Mouse (Mus musculus) MEL (cell line): ENCODE data around the gene Ppp2ca. TPM values are rescaled to one million over a fixed set of nuclear protein-coding genes. Genes with fewer than 3 reads are reported as not detected.
"Not testable (repeated sequence)": the region's sequence is repeated elsewhere in the genome, so short reads cannot be mapped to it uniquely, and the experiment has no call there.

Source experiments
- DNase-seq: peaks from one replicate; pipeline ENCODE4 v3.0.0; 2011; ENCODE audit warnings: low read depth, low spot score
- H3K27ac ChIP-seq: 2 replicates; pipeline ENCODE4 v1.5.1; 2012; ENCODE audit warnings: low read depth, mild to moderate bottlenecking, control low read depth, low read length, moderate library complexity; ENCODE audit not compliant: control insufficient read depth
- H3K27me3 ChIP-seq, 2 experiments: fragments of 150-350 bp in 1 of 2; sonication (generic) in 1 of 2; 2 replicates each; pipeline ENCODE4 v1.6.1; 2012; ENCODE audit warnings: low read length in 2 of 2, mild to moderate bottlenecking in 2 of 2, improper control_type of control experiment in 1 of 2, moderate library complexity in 1 of 2; ENCODE audit not compliant: insufficient read depth in 2 of 2, control insufficient read depth in 1 of 2
- H3K36me3 ChIP-seq, 2 experiments: 2 replicates each; pipeline ENCODE4 v1.6.1; 2012 to 2014; ENCODE audit warnings: low read length in 2 of 2, improper control_type of control experiment in 1 of 2, inconsistent platforms in 1 of 2, mild to moderate bottlenecking in 1 of 2; ENCODE audit not compliant: insufficient read depth in 2 of 2, control insufficient read depth in 1 of 2
- H3K4me1 ChIP-seq, 2 experiments: fragments of 150-350 bp in 1 of 2; sonication (generic) in 1 of 2; 2 replicates each; pipeline ENCODE4 v1.6.1; 2012; ENCODE audit warnings: low read length in 2 of 2, improper control_type of control experiment in 1 of 2, mild to moderate bottlenecking in 1 of 2; ENCODE audit not compliant: insufficient read depth in 2 of 2, control insufficient read depth in 1 of 2
- H3K4me3 ChIP-seq, 2 experiments: fragments of 150-350 bp in 1 of 2; sonication (generic) in 1 of 2; 2 replicates each; pipeline ENCODE4 v1.5.1; 2012; ENCODE audit warnings: low read depth in 2 of 2, low read length in 2 of 2, mild to moderate bottlenecking in 2 of 2, moderate library complexity in 2 of 2, control low read depth in 1 of 2, improper control_type of control experiment in 1 of 2; ENCODE audit not compliant: control insufficient read depth in 1 of 2, insufficient read depth in 1 of 2
- H3K79me2 ChIP-seq: 2 replicates; pipeline ENCODE4 v1.6.1; 2012; ENCODE audit warnings: mild to moderate bottlenecking, low read length, moderate library complexity; ENCODE audit not compliant: control insufficient read depth, poor library complexity, insufficient read depth
- H3K9ac ChIP-seq: 2 replicates; pipeline ENCODE4 v1.6.1; 2012; ENCODE audit warnings: low read depth, mild to moderate bottlenecking, control low read depth, low read length, moderate library complexity; ENCODE audit not compliant: control insufficient read depth, poor library complexity, severe bottlenecking
- H3K9me3 ChIP-seq: fragments of 150-350 bp; sonication (generic); replicated peaks from 2 replicates; pipeline ENCODE4 v1.6.1; 2012; ENCODE audit warnings: mild to moderate bottlenecking, low read length, improper control_type of control experiment, moderate library complexity; ENCODE audit not compliant: insufficient read depth
- CHD2 ChIP-seq: IDR thresholded peaks from 2 replicates; pipeline ENCODE4 v1.6.1; 2011; ENCODE audit warnings: low read length, improper control_type of control experiment
- CTCF ChIP-seq, 3 experiments: IDR thresholded peaks in 2 of 3; conservative IDR thresholded peaks in 1 of 3; 2 replicates each; pipeline ENCODE4 v1.5.1; 2011 to 2012; ENCODE audit warnings: low read length in 3 of 3, low read depth in 2 of 3, mild to moderate bottlenecking in 2 of 3, improper control_type of control experiment in 1 of 3, inconsistent platforms in 1 of 3, mixed read lengths in 1 of 3, moderate library complexity in 1 of 3; ENCODE audit not compliant: control insufficient read depth in 1 of 3, insufficient read depth in 1 of 3, poor library complexity in 1 of 3, severe bottlenecking in 1 of 3
- ELF1 ChIP-seq: IDR thresholded peaks from 2 replicates; pipeline ENCODE4 v1.6.1; 2014; ENCODE audit warnings: low read depth, mild to moderate bottlenecking, inconsistent platforms, low read length, improper control_type of control experiment, moderate library complexity
- ETS1 ChIP-seq: IDR thresholded peaks from 2 replicates; pipeline ENCODE4 v1.6.1; 2012; ENCODE audit warnings: low read depth, mild to moderate bottlenecking, inconsistent platforms, low read length, improper control_type of control experiment, moderate library complexity
- GABPA ChIP-seq: IDR thresholded peaks from 2 replicates; pipeline ENCODE4 v1.6.1; 2012; ENCODE audit warnings: low read depth, mild to moderate bottlenecking, inconsistent platforms, low read length, improper control_type of control experiment, moderate library complexity
- GATA1 ChIP-seq: IDR thresholded peaks from 2 replicates; pipeline ENCODE4 v1.6.1; 2011; ENCODE audit warnings: low read depth, low read length, improper control_type of control experiment
- HCFC1 ChIP-seq: IDR thresholded peaks from 2 replicates; pipeline ENCODE4 v1.6.1; 2012; ENCODE audit warnings: low read depth, mild to moderate bottlenecking, inconsistent platforms, low read length, improper control_type of control experiment, moderate library complexity
- JUND ChIP-seq: IDR thresholded peaks from 2 replicates; pipeline ENCODE4 v1.6.1; 2011; ENCODE audit warnings: low read depth, mild to moderate bottlenecking, improper control_type of control experiment, low read length
- KAT2A ChIP-seq: conservative IDR thresholded peaks from 2 replicates; pipeline ENCODE4 v1.6.1; 2012; ENCODE audit warnings: low read depth, low read length, improper control_type of control experiment, inconsistent platforms
- MAX ChIP-seq: IDR thresholded peaks from 2 replicates; pipeline ENCODE4 v1.6.1; 2011; ENCODE audit warnings: low read length, improper control_type of control experiment
- MAZ ChIP-seq: IDR thresholded peaks from 2 replicates; pipeline ENCODE4 v1.6.1; 2012; ENCODE audit warnings: low read depth, mild to moderate bottlenecking, inconsistent platforms, low read length, improper control_type of control experiment
- MYB ChIP-seq: IDR thresholded peaks from 2 replicates; pipeline ENCODE4 v1.6.1; 2011; ENCODE audit warnings: mild to moderate bottlenecking, low read depth, low read length, improper control_type of control experiment
- MYC ChIP-seq: IDR thresholded peaks from 2 replicates; pipeline ENCODE4 v1.6.1; 2011; ENCODE audit warnings: low read depth, mild to moderate bottlenecking, low read length, improper control_type of control experiment, moderate library complexity
- NELFE ChIP-seq: IDR thresholded peaks from 2 replicates; pipeline ENCODE4 v1.6.1; 2011; ENCODE audit warnings: low read depth, low read length, improper control_type of control experiment
- POLR2AphosphoS2 ChIP-seq: IDR thresholded peaks from 2 replicates; pipeline ENCODE4 v1.6.1; 2011; ENCODE audit warnings: low read length, improper control_type of control experiment
- RAD21 ChIP-seq: IDR thresholded peaks from 2 replicates; pipeline ENCODE4 v1.6.1; 2011; ENCODE audit warnings: mild to moderate bottlenecking, low read depth, low read length, improper control_type of control experiment
- SMC3 ChIP-seq: IDR thresholded peaks from 2 replicates; pipeline ENCODE4 v1.6.1; 2011; ENCODE audit warnings: low read depth, low read length, improper control_type of control experiment
- TAL1 ChIP-seq: IDR thresholded peaks from 2 replicates; pipeline ENCODE4 v1.6.1; 2012; ENCODE audit warnings: mild to moderate bottlenecking, inconsistent platforms, low read length, moderate library complexity, mixed read lengths
- UBTF ChIP-seq: IDR thresholded peaks from 2 replicates; pipeline ENCODE4 v1.6.1; 2012; ENCODE audit warnings: low read depth, mild to moderate bottlenecking, inconsistent platforms, low read length, improper control_type of control experiment, moderate library complexity, borderline replicate concordance; ENCODE audit not compliant: insufficient read depth
- USF1 ChIP-seq: IDR thresholded peaks from 2 replicates; pipeline ENCODE4 v1.6.1; 2014; ENCODE audit warnings: low read depth, mild to moderate bottlenecking, inconsistent platforms, low read length, improper control_type of control experiment, moderate library complexity
- USF2 ChIP-seq, 2 experiments: IDR thresholded peaks; 2 replicates each; pipeline ENCODE4 v1.6.1; 2011 to 2012; ENCODE audit warnings: improper control_type of control experiment in 2 of 2, low read length in 2 of 2, borderline replicate concordance in 1 of 2, inconsistent platforms in 1 of 2, low read depth in 1 of 2, mild to moderate bottlenecking in 1 of 2; ENCODE audit not compliant: insufficient read depth in 1 of 2
- ZC3H11A ChIP-seq: IDR thresholded peaks from 2 replicates; pipeline ENCODE4 v1.6.1; 2012; ENCODE audit warnings: low read depth, mild to moderate bottlenecking, inconsistent platforms, low read length, improper control_type of control experiment
- ZKSCAN1 ChIP-seq: IDR thresholded peaks from 2 replicates; pipeline ENCODE4 v1.6.1; 2012; ENCODE audit warnings: low read depth, mild to moderate bottlenecking, inconsistent platforms, low read length, improper control_type of control experiment, moderate library complexity
- polyA plus RNA-seq, 2 experiments: library from polyadenylated mRNA; stranded (reverse) in 1 of 2; unstranded in 1 of 2; fragments of >175 nt in 1 of 2; fragments of >200 nt in 1 of 2; gene quantifications; 2 replicates each; pipeline versions ENCODE4 v1.2.1 to v1.2.4; 2012; ENCODE audit warnings: low replicate concordance in 2 of 2, low read depth in 1 of 2; ENCODE audit not compliant: insufficient read length in 2 of 2, insufficient read depth in 1 of 2, missing spikeins in 1 of 2
- total RNA-seq: library from RNA; depleted of rRNA; stranded (reverse); fragments of 300-350 nt; gene quantifications from 2 replicates; pipeline ENCODE4 v1.2.3, GENCODE M21; 2012

Ppp2ca gene
- total and polyA plus RNA-seq, 3 experiments: 78.2 to 113 (median 102) TPM

DNA sequence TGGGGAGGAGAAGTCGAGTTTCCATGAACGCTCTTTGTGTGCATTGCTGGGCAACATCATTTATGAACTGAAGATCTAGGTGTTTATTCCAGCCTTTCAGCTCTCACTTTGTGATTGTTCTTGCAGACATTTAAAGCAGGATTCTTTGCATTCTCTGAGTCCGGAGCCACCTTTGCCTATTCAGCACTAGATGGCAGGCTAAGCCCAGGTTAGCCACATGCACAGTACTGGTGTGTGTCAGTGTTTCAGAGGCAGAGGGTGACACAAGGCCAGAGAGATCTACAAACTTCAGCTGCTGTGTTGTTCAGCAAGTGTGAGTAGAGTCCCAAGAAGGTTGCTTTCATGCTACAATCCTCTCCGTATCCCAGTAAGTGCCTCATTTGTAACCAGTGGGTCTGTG is 45.2 kb downstream of the Ppp2ca start:
- not testable (repeated sequence) for H3K4me3 ChIP-seq
- DNase-seq: peak; percentile 32

DNA sequence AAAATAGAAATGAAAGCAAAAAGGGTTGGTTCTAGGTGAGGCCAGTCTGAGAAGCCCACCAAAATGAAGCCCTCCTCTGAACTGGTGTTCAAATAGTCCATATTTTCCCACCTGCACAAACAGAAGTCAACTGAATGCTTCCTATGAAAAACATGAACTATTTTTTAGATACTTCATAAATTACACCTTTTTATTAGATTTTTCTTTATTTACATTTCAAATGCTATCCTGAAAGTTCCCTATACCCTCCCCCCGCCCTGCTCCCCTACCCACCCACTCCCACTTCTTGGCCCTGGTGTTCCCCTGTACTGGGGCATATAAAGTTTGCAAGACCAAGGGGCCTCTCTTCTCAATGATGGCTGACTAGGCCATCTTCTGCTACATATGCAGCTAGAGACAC is 46.9 kb downstream of the Ppp2ca start, which contains the start of gene Olfr1373:
TSS of gene Olfr1373 (minus strand) at position 101 of the 400 bp plus-strand sequence.
- H3K27ac ChIP-seq, H3K79me2 ChIP-seq, H3K36me3 ChIP-seq, H3K9ac ChIP-seq, H3K4me3 ChIP-seq, H3K9me3 ChIP-seq, DNase-seq, H3K4me1 ChIP-seq, H3K27me3 ChIP-seq: not testable (repeated sequence)

More for the DNA sequence above, 45.2 kb downstream of the Ppp2ca start:
- TF ChIP-seq CTCF (IDR thresholded peaks at IDR 0.05 in 2 of 3, conservative IDR thresholded peaks at IDR 0.05 in 1 of 3; ENCODE audit: control insufficient read depth in 1 of 3, insufficient read depth in 1 of 3, low read depth in 2 of 3, low read length in 3 of 3, poor library complexity in 1 of 3, severe bottlenecking in 1 of 3) (peak in 2 of 3 experiments; percentile 45 to 57; a peak in 4 of 6 replicates), SMC3 (peak; percentile 57), RAD21 (peak; percentile 57)
- not testable (repeated sequence) for H3K79me2 ChIP-seq, H3K27ac ChIP-seq, H3K9ac ChIP-seq, H3K27me3 ChIP-seq, H3K9me3 ChIP-seq, H3K4me1 ChIP-seq, H3K36me3 ChIP-seq

DNA sequence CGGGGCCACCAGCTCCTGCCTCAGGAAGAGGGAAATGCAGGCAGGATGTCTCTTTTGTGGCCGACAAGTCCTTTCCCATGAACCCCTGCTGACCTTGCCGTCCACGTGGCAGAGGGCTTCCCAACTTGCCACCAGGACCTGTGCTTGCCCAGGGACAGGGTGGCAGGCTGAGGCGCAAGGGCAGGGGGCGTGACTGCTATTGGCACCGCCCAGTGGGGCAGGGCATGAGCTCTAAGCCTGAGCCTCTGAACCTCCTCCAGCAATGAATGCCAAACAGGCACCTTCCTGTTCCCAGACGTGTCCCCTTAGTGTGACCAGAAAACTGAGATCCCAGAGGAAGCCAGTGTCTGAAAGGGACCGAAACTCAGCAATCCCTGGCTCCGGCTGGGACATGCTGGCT is 65.4 kb downstream of the Ppp2ca start:
- no peaks in the 10 kb centered on the region for H3K79me2 ChIP-seq
- no peak overlapping the region for H3K27ac ChIP-seq
- no peak for DNase-seq
- no peaks in the 10 kb centered on the region for H3K9me3 ChIP-seq
- H3K9ac ChIP-seq: no peak overlapping the region
- H3K27me3 ChIP-seq: no peaks in the 10 kb centered on the region; a peak in 2 of 4 replicates
- no peak for TF ChIP-seq USF2 (IDR thresholded peaks at IDR 0.05; ENCODE audit: borderline replicate concordance in 1 of 2, insufficient read depth in 1 of 2, low read depth in 1 of 2, low read length in 2 of 2)
- no peak for TF ChIP-seq CHD2
- no peak for TF ChIP-seq NELFE
- TF ChIP-seq TAL1: no peak
- no peak for TF ChIP-seq ELF1
- no peak for TF ChIP-seq ZKSCAN1
- TF ChIP-seq GATA1: no peak
- TF ChIP-seq HCFC1: no peak
- TF ChIP-seq MYC: no peak
- TF ChIP-seq MAX: no peak
- TF ChIP-seq ETS1: no peak
- TF ChIP-seq MYB: no peak
- no peak for TF ChIP-seq JUND
- no peak for TF ChIP-seq KAT2A
- TF ChIP-seq POLR2AphosphoS2: no peak
- no peak for TF ChIP-seq GABPA
- TF ChIP-seq MAZ: no peak
- no peak for TF ChIP-seq USF1
- no peak for TF ChIP-seq ZC3H11A
- no peak for TF ChIP-seq UBTF
- no peaks in the 10 kb centered on the region for H3K4me1 ChIP-seq
- no peak overlapping the region for H3K4me3 ChIP-seq
- H3K36me3 ChIP-seq: no peaks in the 10 kb centered on the region
